Mouse (Mus musculus) kidney, embryonic 16.5 days (tissue): ENCODE data around the gene Slu7. TPM values are rescaled to one million over a fixed set of nuclear protein-coding genes. Genes with fewer than 3 reads are reported as not detected.
A peak's percentile ranks its signal among the peaks of the same experiment; 100 is the strongest.

Source experiments
- ATAC-seq: fragments of 200-750 bp; cut with Nextera tagmentation; 2 replicates; pipeline ENCODE4 v1.8.0; 2017; ENCODE audit warnings: moderate TSS enrichment; ENCODE audit not compliant: low FRiP score, low TSS enrichment
- H3K27ac ChIP-seq: fragments of 300-500 bp; sonication (generic); 2 replicates; pipeline ENCODE4 v1.5.1; 2014; ENCODE audit warnings: low read length
- H3K27me3 ChIP-seq: fragments of 300-500 bp; sonication (generic); 2 replicates; pipeline ENCODE4 v1.6.1; 2014; ENCODE audit warnings: low read length, control low read depth, mixed read lengths; ENCODE audit not compliant: insufficient read depth
- H3K36me3 ChIP-seq: fragments of 300-500 bp; sonication (generic); 2 replicates; pipeline ENCODE4 v1.6.1; 2014; ENCODE audit warnings: low read length, control low read depth, mixed read lengths; ENCODE audit not compliant: insufficient read depth
- H3K4me1 ChIP-seq: fragments of 300-500 bp; sonication (generic); 2 replicates; pipeline ENCODE4 v1.6.1; 2014; ENCODE audit warnings: low read length, control low read depth, mixed read lengths; ENCODE audit not compliant: insufficient read depth
- H3K4me2 ChIP-seq: fragments of 300-500 bp; sonication (generic); replicated peaks from 2 replicates; pipeline ENCODE4 v1.6.1; 2014; ENCODE audit warnings: low read depth, low read length
- H3K4me3 ChIP-seq: fragments of 300-500 bp; sonication (generic); 2 replicates; pipeline ENCODE4 v1.5.1; 2014; ENCODE audit warnings: mild to moderate bottlenecking, low read length
- H3K9ac ChIP-seq: fragments of 300-500 bp; sonication (generic); replicated peaks from 2 replicates; pipeline ENCODE4 v1.6.1; 2014; ENCODE audit warnings: low read length
- H3K9me3 ChIP-seq: fragments of 300-500 bp; sonication (generic); 2 replicates; pipeline ENCODE4 v1.6.1; 2016; ENCODE audit warnings: low read length, control low read depth
- WGBS: fragments of 180-500 bp; shearing (Covaris S2); extraction: QIAGEN DNeasy Blood & Tissue Kit; methylation state at CpG from one replicate; pipeline ENCODE4 v1.1.7; 2014; 5-methylcytosine and 5-hydroxymethylcytosine counted together
- polyA plus RNA-seq: library from polyadenylated mRNA; unstranded; fragments of >200 nt; fragmentation: Nextera tagmentation; extraction: Ambion mirVana; gene quantifications from 2 replicates; pipeline ENCODE4 v1.2.1, GENCODE M21; 2015

The Slu7 gene
- polyA plus RNA-seq, 1 experiment from 2014 or later, result 66.3 TPM

GRCm38 (mm10) chr11:43479376-43479775 lies 45.8 kb downstream of the Slu7 start:
- Histone ChIP-seq H3K27ac (no peak overlapping the region), H3K36me3 (no peaks in the 10 kb centered on the region), H3K4me1 (peaks cover 36% of the 10 kb centered on the region), H3K4me3 (no peak overlapping the region), H3K4me2 (no peak overlapping the region), H3K9ac (no peak overlapping the region), H3K27me3 (no peaks in the 10 kb centered on the region), H3K9me3 (no peaks in the 10 kb centered on the region)
- ATAC-seq, result no peak
- 80% methylated on average over 3 of the region's 3 CpGs for WGBS

DNA sequence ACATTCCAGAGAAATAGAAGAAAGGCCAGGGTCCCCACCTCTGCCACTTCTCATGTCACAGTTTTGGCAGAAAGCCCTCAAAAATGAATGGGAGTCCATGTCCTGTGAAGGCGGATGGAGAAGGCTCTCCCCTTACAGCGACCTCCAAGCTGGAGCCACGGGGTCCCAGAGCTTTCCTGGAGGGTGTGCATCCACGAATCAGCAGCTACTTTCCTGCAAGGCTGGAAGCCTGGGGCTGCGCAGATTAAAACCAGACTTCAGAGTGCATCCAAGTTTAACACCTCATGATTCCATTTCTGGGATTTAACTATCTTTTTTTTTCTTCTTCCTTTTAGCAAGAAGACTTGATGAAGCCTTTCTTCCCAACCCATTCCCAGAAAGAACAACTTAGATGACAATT lies 47.0 kb downstream of the Slu7 start:
- Histone ChIP-seq H3K4me3 (no peak overlapping the region), H3K9me3 (no peaks in the 10 kb centered on the region), H3K4me1 (peaks cover 35% of the 10 kb centered on the region), H3K9ac (no peak overlapping the region), H3K27ac (no peak overlapping the region), H3K4me2 (no peak overlapping the region), H3K27me3 (no peaks in the 10 kb centered on the region), H3K36me3 (no peaks in the 10 kb centered on the region)
- ATAC-seq, result no peak
- 42% methylated on average over 5 of the region's 5 CpGs for WGBS

DNA sequence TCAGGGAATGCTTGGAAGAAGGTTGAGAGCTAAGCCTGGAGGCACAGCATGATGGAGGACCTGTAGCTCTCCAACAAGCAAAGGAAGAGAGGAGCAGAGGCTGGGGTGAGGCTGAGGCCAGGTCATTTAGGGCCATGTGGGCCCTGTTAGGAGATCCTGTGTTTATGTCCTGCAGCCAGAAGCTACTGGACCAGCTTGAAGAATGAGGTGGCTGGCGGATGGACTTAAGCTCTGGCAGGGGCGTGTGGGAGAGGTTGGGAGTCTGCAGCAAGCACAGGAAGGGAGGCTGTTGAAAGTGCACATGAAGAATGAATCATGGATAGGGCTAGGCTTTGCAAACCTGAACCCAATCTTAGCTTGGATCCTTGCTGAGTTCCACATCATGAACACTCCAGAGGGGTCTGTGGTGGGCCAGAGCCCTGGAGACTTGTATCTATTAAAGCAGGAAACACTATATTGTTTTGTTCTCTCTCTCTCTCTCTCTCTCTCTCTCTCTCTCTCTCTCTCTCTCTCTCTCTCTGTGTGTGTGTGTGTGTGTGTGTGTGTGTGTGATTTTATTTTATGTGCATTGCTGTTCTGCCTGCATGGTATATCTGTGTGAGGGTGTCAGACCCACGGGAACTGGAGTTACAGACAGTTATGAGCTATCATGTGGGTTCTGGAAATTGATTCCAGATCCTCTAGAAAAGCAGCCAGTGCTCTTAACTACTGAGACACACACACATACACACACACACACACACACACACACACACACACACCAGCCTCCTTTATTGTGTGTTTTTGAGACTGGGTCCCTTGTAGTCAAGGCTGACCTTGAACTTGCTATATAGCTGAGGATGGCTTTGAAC lies 48.4 kb downstream of the Slu7 start:
- Histone ChIP-seq H3K4me1 (peaks cover 37% of the 10 kb centered on the region), H3K4me3 (no peak overlapping the region), H3K9ac (no peak overlapping the region; the same call in 1 of the 2 replicates), H3K27me3 (no peaks in the 10 kb centered on the region), H3K36me3 (no peaks in the 10 kb centered on the region), H3K27ac (peak overlapping the region; percentile 85; the same call in 1 of the 2 replicates), H3K4me2 (no peak overlapping the region), H3K9me3 (no peaks in the 10 kb centered on the region)
- ATAC-seq, result no peak
- WGBS, result 37% methylated on average over 3 of the region's 3 CpGs

GRCm38 (mm10) chr11:43483122-43483792 lies 49.7 kb downstream of the Slu7 start:
- H3K4me3 ChIP-seq, result no peak overlapping the region
- H3K27me3 ChIP-seq, result no peaks in the 10 kb centered on the region
- H3K9ac ChIP-seq, result no peak overlapping the region; the same call in 1 of the 2 replicates
- peaks cover 37% of the 10 kb centered on the region for H3K4me1 ChIP-seq
- no peaks in the 10 kb centered on the region for H3K36me3 ChIP-seq
- WGBS, result 20% methylated on average over 6 of the region's 6 CpGs
- no peak overlapping the region for H3K4me2 ChIP-seq
- H3K27ac ChIP-seq, result peak overlapping the region; percentile 85
- no peaks in the 10 kb centered on the region for H3K9me3 ChIP-seq
- ATAC-seq, result peak; percentile 94

DNA sequence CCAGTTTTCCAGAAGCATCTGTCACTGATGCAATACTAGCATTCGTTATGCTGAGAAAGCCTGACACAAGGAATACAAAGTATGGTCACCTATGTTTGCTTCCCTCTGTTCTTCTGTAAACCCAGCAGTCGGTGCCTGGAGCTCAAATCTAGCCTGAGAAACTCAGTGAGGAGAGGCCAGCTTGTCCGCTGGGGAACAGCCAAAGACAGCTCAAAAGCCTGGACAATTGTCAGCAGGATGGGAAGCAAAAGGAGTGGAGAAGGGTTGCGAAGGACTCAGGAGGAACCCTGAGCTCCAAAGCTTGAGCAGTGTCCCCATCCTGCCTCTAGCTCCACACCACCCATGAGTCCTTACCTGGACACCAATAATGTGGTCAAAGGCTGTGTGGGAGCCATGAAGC lies 50.5 kb downstream of the Slu7 start:
- WGBS, result 63% methylated on average over 4 of the region's 4 CpGs
- Histone ChIP-seq H3K9ac (no peak overlapping the region), H3K27ac (peak overlapping the region; percentile 85), H3K27me3 (no peaks in the 10 kb centered on the region), H3K9me3 (no peaks in the 10 kb centered on the region), H3K4me1 (peaks cover 37% of the 10 kb centered on the region), H3K4me2 (no peak overlapping the region), H3K36me3 (no peaks in the 10 kb centered on the region), H3K4me3 (no peak overlapping the region)
- ATAC-seq, result no peak

GRCm38 (mm10) chr11:43484652-43485051 lies 51.1 kb downstream of the Slu7 start:
- Histone ChIP-seq H3K4me2 (no peak overlapping the region), H3K27me3 (no peaks in the 10 kb centered on the region), H3K4me1 (peaks cover 37% of the 10 kb centered on the region), H3K4me3 (no peak overlapping the region), H3K27ac (peak overlapping the region; percentile 85; the same call in 1 of the 2 replicates), H3K9me3 (no peaks in the 10 kb centered on the region), H3K36me3 (no peaks in the 10 kb centered on the region), H3K9ac (no peak overlapping the region)
- ATAC-seq, result no peak
- WGBS, result 49% methylated on average over 11 of the region's 11 CpGs

DNA sequence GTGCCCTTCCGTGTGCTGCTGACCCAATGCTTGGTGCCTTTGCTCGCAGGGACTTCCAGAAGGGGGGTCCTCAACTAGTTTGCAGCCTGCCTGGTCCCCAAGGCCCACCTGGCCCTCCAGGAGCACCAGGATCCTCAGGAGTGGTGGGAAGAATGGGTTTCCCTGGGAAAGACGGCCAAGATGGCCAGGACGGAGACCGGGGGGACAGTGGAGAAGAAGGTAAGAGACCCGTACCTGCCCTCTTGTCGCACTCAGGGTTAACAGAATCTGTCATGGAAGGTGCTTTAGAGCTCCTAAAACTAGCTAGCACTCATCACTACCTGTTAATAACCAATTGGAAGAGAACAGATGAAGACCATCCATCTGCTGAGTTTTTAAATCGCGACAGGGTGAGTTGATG lies 52.3 kb downstream of the Slu7 start:
- no peak overlapping the region for H3K9ac ChIP-seq
- no peaks in the 10 kb centered on the region for H3K27me3 ChIP-seq
- H3K9me3 ChIP-seq, result no peaks in the 10 kb centered on the region
- no peak for ATAC-seq
- no peak overlapping the region for H3K4me3 ChIP-seq
- no peaks in the 10 kb centered on the region for H3K36me3 ChIP-seq
- WGBS, result 75% methylated on average over 9 of the region's 9 CpGs
- H3K4me1 ChIP-seq, result peaks cover 34% of the 10 kb centered on the region
- no peak overlapping the region for H3K27ac ChIP-seq
- no peak overlapping the region for H3K4me2 ChIP-seq

GRCm38 (mm10) chr11:43492663-43493062 lies 59.1 kb downstream of the Slu7 start:
- Histone ChIP-seq H3K9ac (no peak overlapping the region), H3K36me3 (no peaks in the 10 kb centered on the region), H3K4me2 (no peak overlapping the region), H3K4me3 (no peak overlapping the region), H3K27ac (no peak overlapping the region), H3K27me3 (no peaks in the 10 kb centered on the region), H3K9me3 (no peaks in the 10 kb centered on the region), H3K4me1 (no peaks in the 10 kb centered on the region)
- ATAC-seq, result peak; percentile 33; the same call in 1 of the 2 replicates
- WGBS, result 34% methylated on average over 7 of the region's 7 CpGs

GRCm38 (mm10) chr11:43493815-43494409 lies 60.4 kb downstream of the Slu7 start:
- Histone ChIP-seq H3K36me3 (no peaks in the 10 kb centered on the region), H3K9me3 (no peaks in the 10 kb centered on the region), H3K27me3 (no peaks in the 10 kb centered on the region), H3K9ac (0 out of 2 replicates have a peak overlapping the region, but pooled peaks have one; percentile 5), H3K27ac (no peak overlapping the region), H3K4me3 (no peak overlapping the region), H3K4me2 (no peak overlapping the region), H3K4me1 (no peaks in the 10 kb centered on the region)
- 22% methylated on average over 6 of the region's 6 CpGs for WGBS
- peak; percentile 60; the same call in 1 of the 2 replicates for ATAC-seq
